ENCODE assay signal across 8 mouse cellular contexts in the genomic region with DNA sequence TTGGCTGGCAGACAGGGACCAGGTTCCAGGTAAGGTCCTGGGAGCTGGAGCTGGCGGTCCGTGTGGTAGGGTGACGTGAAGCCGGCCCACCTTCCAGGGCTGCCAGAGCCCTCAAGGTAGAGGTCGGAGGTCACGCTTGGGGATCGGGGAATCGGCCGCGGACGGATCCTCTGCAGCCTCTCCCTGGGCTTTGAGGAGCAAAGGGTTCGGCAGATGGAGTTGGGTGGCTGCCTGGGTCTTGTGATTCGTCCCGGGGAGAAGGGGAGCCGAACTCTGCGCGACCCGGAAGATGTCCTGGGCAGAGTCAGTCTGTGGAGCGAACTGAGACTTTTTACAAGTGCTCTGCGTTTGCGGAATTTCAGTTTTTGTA. TPM values are rescaled to one million over a fixed set of nuclear protein-coding genes. Genes with fewer than 3 reads are reported as not detected.
DNase-seq lines count a peak whose midpoint lies in the region; ATAC-seq lines count a peak whose summit lies in the region.

No protein-coding gene starts in this region.

- 0 out of 2 replicates have a peak overlapping the region, but pooled peaks have one; percentile 10 for H3K27ac ChIP-seq in embryonic facial prominence, embryonic 11.5 days (replicated peaks; ENCODE audit: low read depth, low read length)
- H3K27ac ChIP-seq in hindbrain, embryonic 15.5 days (replicated peaks) = peak overlapping the region; percentile 71
- H3K27ac ChIP-seq in midbrain, embryonic 10.5 days (replicated peaks) = peak overlapping the region; percentile 88

- H3K9ac ChIP-seq in embryonic facial prominence, embryonic 11.5 days (replicated peaks; ENCODE audit: low read length) = peak overlapping the region; percentile 62
- peak overlapping the region; percentile 81 for H3K9ac ChIP-seq in hindbrain, embryonic 15.5 days

- ATAC-seq in embryonic facial prominence, embryonic 11.5 days (replicated peaks; ENCODE audit: insufficient number of reproducible peaks, low FRiP score, low TSS enrichment, low read depth) = peak; percentile 85; the same call in 1 of the 2 replicates
- no peak for ATAC-seq in hindbrain, embryonic 15.5 days (ENCODE audit: low FRiP score, low read depth)

- H3K4me3 ChIP-seq in embryonic facial prominence, embryonic 11.5 days (ENCODE audit: low read depth, low read length) = peak overlapping the region; percentile 93
- H3K4me3 ChIP-seq in hindbrain, embryonic 15.5 days = peak overlapping the region; percentile 94
- peak overlapping the region; percentile 73 for H3K4me3 ChIP-seq in midbrain, embryonic 10.5 days

- under 1% methylated on average over 21 of the region's 21 CpGs for WGBS in embryonic facial prominence, embryonic 11.5 days
- under 1% methylated on average over 21 of the region's 21 CpGs for WGBS in hindbrain, embryonic 15.5 days
- WGBS in midbrain, embryonic 10.5 days = 2% methylated on average over 21 of the region's 21 CpGs

- H3K9me3 ChIP-seq in embryonic facial prominence, embryonic 11.5 days (replicated peaks; ENCODE audit: control insufficient read depth, low read length) = no peaks in the 10 kb centered on the region
- no peaks in the 10 kb centered on the region for H3K9me3 ChIP-seq in hindbrain, embryonic 15.5 days
- no peaks in the 10 kb centered on the region for H3K9me3 ChIP-seq in midbrain, embryonic 10.5 days (replicated peaks)

- peak overlapping the region; percentile 74 for H3K4me2 ChIP-seq in embryonic facial prominence, embryonic 11.5 days (ENCODE audit: low read depth, low read length)
- peak overlapping the region; percentile 57 for H3K4me2 ChIP-seq in hindbrain, embryonic 15.5 days

- peak; percentile 15 for DNase-seq in layer of hippocampus, adult 9-10 months (ENCODE audit: low spot score)
- DNase-seq in layer of hippocampus, postnatal 25 days (ENCODE audit: extremely low spot score in 1 of 2, low spot score in 1 of 2) = no peak
- DNase-seq in embryonic facial prominence, embryonic 11.5 days (ENCODE audit: low spot score) = no peak
- DNase-seq in midbrain, embryonic 10.5 days (ENCODE audit: low spot score) = no peak
- DNase-seq in frontal cortex, postnatal 25 days (ENCODE audit: low spot score in 2 of 2) = no peak
- no peak for DNase-seq in thymus, postnatal 25 days
- DNase-seq in right cerebral cortex, adult 18-20 months = no peak

- H3K4me1 ChIP-seq in embryonic facial prominence, embryonic 11.5 days (ENCODE audit: control insufficient read depth, insufficient read depth, low read length) = no peaks in the 10 kb centered on the region
- peaks cover 14% of the 10 kb centered on the region for H3K4me1 ChIP-seq in hindbrain, embryonic 15.5 days (replicated peaks)
- H3K4me1 ChIP-seq in midbrain, embryonic 10.5 days = peaks cover 18% of the 10 kb centered on the region

- H3K36me3 ChIP-seq in embryonic facial prominence, embryonic 11.5 days (replicated peaks; ENCODE audit: control insufficient read depth, insufficient read depth, low read depth, low read length) = no peaks in the 10 kb centered on the region
- H3K36me3 ChIP-seq in hindbrain, embryonic 15.5 days = no peaks in the 10 kb centered on the region
- no peaks in the 10 kb centered on the region for H3K36me3 ChIP-seq in midbrain, embryonic 10.5 days

- H3K27me3 ChIP-seq in embryonic facial prominence, embryonic 11.5 days (ENCODE audit: control insufficient read depth, insufficient read depth, low read length) = no peaks in the 10 kb centered on the region
- no peaks in the 10 kb centered on the region for H3K27me3 ChIP-seq in hindbrain, embryonic 15.5 days
- no peaks in the 10 kb centered on the region for H3K27me3 ChIP-seq in midbrain, embryonic 10.5 days (ENCODE audit: low read depth, poor library complexity, severe bottlenecking)

RNA-seq across cellular contexts. Expression of gene Mrps9, which starts 0.3 kb away (rescaled TPM):
- 10 to 100 TPM; 43.9 to 47.6 TPM for total RNA-seq in layer of hippocampus, postnatal 25 days (2021)
- 60.0 and 63.1 TPM in 2 replicates for polyA plus RNA-seq in embryonic facial prominence, embryonic 11.5 days (2014; fragmentation: Nextera tagmentation; extraction: Ambion mirVana)
- polyA plus RNA-seq in hindbrain, embryonic 15.5 days (2015; fragmentation: Nextera tagmentation; extraction: Ambion mirVana) = 28.8 and 35.3 TPM in 2 replicates
- polyA plus RNA-seq in midbrain, embryonic 10.5 days (2016; fragmentation: Nextera tagmentation; extraction: Ambion mirVana) = 56.2 and 58.7 TPM in 2 replicates

Comparison
In these comparisons a context has a peak if more than half of its experiments do, and no peak if none do; other contexts are left out.
1. H3K27ac ChIP-seq: peak in every context shown above with its lines; median percentile 88 in midbrain, embryonic 10.5 days; 71 in hindbrain, embryonic 15.5 days; 10 in embryonic facial prominence, embryonic 11.5 days.